Mouse (Mus musculus) embryo, embryonic 10.5 days (tissue): ENCODE results near the gene Ecm2.
A peak's percentile ranks its signal among the peaks of the same experiment; 100 is the strongest.

Experiments
- DNase-seq: peaks from one replicate; pipeline ENCODE4 v3.0.0-alpha.2; 2015; ENCODE audit warnings: low spot score

Gene Ecm2

GRCm38 (mm10) chr13:49507176-49507575, 2.6 kb downstream of the Ecm2 start:
- DNase-seq, result no peak

- DNase-seq, result no peak
These were observed 14.2 kb downstream of the Ecm2 start for GRCm38 (mm10) chr13:49518761-49519160.

- DNase-seq, result no peak
These were observed 21.6 kb downstream of the Ecm2 start for GRCm38 (mm10) chr13:49526235-49526634.

- no peak for DNase-seq
These were observed 26.0 kb downstream of the Ecm2 start for GRCm38 (mm10) chr13:49530636-49531035.

GRCm38 (mm10) chr13:49536946-49537345, 32.3 kb downstream of the Ecm2 start:
- DNase-seq, result no peak

DNA sequence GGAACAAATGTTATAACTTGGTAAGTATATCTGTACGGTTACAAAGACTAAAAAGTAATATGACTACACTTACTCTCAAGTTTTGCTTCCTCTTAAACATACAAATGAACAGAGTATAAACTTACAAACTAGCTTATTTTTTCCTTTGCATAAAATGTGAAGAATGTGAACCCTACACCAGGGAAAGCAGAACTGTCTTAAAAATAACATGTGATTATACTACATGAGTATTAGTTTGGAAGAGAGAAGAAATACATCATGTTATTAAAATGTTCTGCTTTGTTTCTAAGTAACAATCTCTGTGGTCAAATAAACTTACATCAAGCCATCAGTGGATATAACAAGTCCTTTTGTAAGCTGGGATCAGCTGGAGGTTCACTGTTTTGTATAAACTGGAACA, 34.1 kb downstream of the Ecm2 start:
- DNase-seq, result no peak

- no peak for DNase-seq
These were observed 39.7 kb downstream of the Ecm2 start, which contains the start of gene Aspn for GRCm38 (mm10) chr13:49544279-49544678. Aspn (plus strand) TSS chr13:49544443.

GRCm38 (mm10) chr13:49545646-49546045, 41.0 kb downstream of the Ecm2 start:
- peak; percentile 10 for DNase-seq

DNA sequence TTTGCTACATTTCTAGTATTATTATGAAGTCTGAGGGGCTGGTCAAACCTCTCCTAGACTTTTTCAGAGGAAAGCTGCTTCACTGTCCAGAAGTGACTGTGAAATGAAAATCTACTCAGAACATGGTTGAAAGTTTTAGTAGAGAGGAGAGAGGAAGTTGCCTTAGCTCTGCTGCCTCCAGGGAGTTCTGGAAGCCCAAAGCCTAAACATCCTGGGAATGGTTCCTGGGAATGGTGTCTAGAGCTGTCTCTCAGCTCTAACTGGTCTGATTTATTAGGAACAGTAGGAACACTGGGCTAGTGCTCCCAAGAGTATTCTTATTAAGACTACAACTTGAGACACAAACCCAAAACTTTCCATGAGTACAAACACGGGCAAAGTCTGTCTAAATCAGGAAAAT, 41.9 kb downstream of the Ecm2 start:
- no peak for DNase-seq

DNA sequence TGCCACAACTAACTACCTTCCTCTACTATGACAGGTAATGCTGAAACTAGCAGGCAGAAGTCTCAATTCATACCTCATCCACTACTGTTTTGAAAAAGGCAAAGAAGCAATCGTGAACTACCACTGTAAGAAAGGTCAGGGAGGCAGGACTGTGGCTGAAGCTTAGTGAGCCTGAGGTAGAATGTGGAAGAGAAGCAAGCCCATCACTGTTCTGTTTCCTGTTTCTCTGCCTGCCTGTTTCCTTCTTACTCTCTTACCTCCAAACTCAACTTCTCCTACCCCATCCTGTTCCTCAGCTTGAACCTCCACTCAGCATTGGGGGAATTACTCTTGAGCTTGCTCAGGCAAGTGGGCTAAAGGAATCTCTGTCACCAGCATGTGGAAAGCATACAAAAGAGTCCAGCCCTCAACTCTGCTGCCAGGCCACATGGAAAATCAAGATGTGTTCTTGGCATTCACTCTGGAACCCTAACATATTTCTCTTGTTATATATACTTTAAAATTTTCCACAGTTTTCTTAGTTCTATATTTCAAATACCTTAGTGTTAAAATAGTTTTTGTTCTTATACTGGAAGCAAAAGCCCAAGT, 43.0 kb downstream of the Ecm2 start:
- DNase-seq, result no peak

DNA sequence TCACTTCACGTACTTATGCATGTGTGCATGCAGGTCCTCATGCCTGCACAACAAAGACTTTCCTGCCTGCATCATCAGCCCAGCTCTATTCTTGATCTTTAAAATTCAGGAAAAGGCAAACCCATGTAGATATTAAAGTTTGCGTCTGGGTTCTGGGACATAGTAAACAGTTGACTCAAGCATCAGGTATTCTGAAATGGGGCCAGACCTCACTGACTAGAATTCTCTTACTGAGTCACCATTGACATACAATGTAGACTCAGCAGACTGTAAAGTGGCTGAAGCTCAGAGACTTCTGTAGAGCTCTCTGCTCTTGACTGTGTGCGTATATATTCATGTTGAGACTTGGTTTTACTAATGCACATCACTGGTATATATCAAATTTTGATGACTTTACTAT, 45.0 kb downstream of the Ecm2 start:
- DNase-seq, result no peak

DNA sequence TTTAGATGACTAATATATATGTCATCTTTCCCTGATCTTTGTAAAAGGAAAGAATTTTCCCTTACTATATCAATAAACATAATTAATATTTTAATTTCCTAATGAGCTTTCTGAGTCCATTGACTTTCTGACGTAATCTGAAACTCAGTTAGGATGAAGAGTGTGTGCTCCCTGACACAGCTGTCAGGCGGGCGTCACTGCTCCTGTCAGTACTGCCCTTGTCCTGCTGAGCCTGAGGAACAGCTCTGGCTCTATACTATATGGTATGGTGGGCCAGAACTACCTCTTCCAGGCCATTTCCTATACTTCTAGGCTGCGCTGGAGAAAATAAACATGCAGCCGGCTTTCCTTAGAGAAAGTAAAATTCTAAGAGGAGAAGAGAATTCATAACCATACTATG, 49.9 kb downstream of the Ecm2 start:
- no peak for DNase-seq

GRCm38 (mm10) chr13:49556203-49556602, 51.6 kb downstream of the Ecm2 start:
- DNase-seq, result no peak

DNA sequence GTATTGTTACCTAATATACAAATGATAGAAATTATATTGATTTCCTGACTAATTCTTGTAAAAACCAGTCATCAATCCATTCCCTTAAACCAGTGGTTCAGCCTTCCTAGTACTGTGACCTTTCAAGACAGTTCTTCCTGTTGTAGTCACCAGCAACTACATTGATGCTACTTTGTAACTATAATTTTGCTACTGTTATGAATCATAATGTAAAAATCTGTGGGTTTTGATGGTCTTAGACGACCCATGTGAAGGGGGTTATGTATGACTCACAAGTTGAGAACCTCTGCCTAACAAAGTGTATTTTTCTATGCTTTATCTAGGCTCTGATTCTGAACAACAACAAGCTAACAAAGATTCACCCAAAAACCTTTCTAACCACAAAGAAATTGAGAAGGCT, 52.3 kb downstream of the Ecm2 start:
- DNase-seq, result no peak

DNA sequence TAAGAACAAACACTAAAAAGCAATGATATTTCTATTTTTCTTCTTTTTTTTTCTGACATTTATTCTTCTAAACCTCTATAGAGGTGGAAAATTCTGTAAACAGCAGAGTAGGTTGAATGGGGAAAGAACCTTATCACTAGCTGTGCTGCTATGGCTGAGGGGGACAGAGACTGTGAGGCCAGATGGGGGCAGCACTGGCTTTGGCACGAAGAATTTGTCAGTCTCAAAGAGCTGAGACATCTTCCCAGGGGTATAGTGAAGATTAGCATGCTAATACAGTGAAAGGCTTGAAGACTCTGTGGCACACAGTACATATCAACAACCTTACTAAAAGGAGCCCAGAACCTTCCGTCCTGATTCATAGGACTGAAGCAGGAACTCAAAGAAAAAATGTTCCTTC, 54.6 kb downstream of the Ecm2 start:
- DNase-seq, result peak; percentile 41

DNA sequence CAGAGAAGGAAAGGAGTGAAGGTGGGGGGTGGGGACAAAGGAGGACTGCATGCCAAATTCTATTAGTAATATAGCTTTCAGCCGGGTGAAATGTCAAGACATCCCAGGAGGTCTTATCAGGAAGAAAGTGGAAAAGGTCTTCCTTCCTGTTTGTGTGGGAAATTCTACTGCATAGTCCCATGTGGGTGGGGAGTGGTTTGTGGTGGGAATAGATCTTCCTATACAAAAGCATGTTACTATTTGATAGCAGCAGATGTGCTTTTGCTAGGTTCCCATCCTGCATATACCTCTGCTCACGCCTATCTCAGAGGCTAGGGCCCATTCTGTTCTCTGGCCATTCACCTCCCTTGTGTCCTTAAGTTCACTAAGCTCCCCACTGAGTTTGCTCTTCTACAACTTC, 56.3 kb downstream of the Ecm2 start:
- DNase-seq, result no peak

DNA sequence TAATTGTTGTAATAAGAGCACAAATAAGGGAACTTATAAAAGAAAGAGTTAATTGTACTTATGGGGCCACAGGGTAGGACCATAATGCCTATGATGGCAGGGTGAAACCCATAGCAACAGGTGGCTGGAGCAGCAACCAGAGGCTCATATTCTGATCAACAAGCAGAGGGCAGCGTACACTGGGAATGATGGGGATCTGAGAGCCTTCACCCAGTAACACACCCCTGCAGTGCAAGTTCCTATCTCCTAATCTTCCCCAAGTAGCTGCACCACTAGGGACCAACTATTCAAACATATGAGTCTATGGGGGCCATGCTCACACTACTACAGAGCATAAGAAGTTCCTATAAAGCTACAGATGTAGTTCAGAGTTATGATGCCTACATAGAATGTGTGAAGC, 59.7 kb downstream of the Ecm2 start:
- DNase-seq, result no peak

DNA sequence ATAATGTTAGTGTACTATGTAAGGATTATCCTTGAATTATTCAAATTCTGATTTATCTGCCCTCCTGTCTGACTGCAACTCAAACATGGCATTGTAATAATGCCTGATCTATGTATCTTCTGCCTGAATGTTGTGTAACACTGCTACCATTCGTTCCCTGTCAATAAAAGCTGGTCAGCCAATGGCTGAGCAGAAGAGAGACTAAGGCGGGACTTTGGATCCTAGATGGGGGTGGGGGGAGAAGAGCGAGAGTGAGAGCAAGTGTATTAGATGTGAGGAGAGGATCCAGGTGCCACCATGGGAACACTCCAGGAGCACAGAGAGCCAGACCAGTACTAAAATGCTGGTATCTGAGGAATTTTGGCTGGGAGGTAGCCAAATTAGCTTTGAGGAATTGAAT, 65.8 kb downstream of the Ecm2 start:
- DNase-seq, result no peak

DNA sequence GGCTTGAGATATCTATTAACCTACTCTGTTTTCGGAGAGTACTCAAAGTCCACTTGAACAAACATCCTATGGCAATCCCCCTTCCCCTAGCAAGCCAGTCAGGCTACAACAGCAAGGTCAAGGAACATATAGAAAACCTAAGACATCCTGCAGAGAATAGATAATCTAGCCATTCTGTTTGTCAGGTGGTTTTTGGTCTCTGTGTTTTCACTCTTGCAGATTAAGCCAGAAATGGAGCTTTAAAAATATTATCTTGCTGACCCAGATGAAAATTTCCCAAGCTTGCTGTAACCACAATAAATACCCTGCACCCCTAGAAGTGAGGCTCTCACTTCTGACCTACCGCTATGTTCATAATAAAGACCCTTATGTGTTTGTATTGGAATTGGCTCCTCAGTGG, 66.8 kb downstream of the Ecm2 start:
- DNase-seq, result no peak

DNA sequence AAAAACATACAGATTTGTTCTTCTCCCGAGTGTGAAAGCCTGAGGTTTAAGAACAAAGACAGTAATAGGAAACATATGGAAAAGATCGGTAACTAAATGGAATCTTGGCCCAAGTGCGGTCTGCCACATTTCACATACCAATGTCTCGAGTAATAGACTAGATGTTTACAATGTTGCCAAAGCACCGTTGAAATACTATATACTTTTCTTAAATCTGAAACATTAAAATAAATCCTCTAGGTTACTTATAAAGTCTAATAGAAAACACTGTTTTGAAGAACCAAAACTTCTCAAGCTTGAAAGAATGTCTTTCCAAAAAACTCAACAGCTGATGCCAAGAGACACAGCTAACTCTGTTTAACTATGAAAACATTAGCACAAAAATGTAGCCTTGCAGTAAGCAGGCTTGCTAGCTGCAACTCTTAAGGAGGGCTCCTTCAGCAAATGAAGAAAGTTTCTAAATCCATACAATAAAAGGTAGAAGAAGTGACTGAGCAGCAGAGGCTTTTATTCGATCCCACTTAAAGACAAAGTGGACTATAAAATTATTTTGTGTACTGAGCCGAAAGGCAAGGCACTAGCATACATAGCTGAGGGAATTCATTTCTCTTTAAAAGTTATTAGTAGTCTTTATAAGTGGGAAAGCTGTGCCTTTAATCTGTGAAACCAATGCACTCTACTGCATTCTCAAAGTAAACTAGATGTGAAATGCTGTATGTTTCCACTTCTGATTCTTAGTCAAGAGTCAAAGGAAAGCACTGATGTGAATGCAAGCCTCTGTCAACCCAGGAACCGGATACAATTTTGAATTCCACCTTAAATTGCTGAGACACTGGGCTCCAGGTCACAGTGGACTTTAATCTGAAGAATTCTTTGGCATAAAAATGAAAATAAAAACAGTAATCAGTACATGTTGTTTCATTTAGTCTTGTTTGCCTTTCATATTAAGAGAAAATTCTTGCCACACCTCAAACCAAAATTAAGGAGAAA, 77.2 kb downstream of the Ecm2 start, which contains the start of gene Omd:
TSS of gene Omd (plus strand) at position 922 of the 990 bp plus-strand sequence.
- peak; percentile 43 for DNase-seq
